Mouse (Mus musculus) lung, postnatal 0 days (tissue): ENCODE results near the gene Nit2.

ENCODE experiments used
- CTCF ChIP-seq: IDR thresholded peaks from 2 replicates; pipeline ENCODE4 v1.5.1; 2016; ENCODE audit warnings: antibody characterized with exemption, mild to moderate bottlenecking
- EP300 ChIP-seq: IDR thresholded peaks from 2 replicates; pipeline ENCODE4 v1.6.1; 2016; ENCODE audit warnings: antibody characterized with exemption, mild to moderate bottlenecking, control low read depth

DNA sequence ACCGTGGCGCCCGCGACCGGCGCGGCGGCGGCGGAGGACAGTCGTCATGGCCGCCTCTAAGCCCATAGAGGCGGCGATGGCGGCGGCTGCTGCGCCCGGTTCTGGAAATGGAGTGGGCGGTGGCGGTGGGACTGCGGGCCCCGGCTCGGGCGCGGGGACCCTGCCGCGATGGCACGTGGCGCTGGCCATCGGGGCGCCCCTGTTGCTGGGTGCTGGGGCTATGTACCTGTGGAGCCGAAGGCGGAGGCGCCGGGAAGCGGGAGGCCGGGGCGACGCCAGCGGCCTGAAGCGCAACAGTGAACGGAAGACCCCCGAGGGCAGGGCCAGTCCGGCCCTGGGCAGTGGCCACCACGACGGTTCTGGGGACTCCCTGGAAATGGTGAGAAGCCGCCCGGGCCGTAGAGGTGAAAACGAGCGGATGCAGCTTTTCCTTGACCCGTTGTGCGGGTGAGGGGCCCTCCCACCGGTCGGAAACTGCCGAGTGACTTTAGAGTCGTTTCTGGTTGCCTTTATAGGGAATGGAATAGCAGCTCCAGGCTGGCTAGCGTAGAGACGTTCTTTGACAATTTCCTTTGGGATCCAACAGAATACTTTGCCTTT, 45.2 kb downstream of the Nit2 start:
- TF ChIP-seq CTCF (no peak), EP300 (no peak)
